Mouse (Mus musculus): ENCODE data around the gene Tenm4. TPM values are rescaled to one million over a fixed set of nuclear protein-coding genes. Genes with fewer than 3 reads are reported as not detected.

Gene Tenm4
- polyA plus RNA-seq, 1 experiment, result 0.79 TPM

GRCm38 (mm10) chr7:96566260-96566659, 395.2 kb downstream of the Tenm4 start:
- WGBS, result 79% methylated on average over 4 of the region's 4 CpGs
- TF ChIP-seq CTCF (IDR thresholded peaks at IDR 0.05; ENCODE audit: extremely low read depth, insufficient read length, insufficient replicate concordance, low read depth, low read length), result no peak
- TF ChIP-seq POLR2A (IDR thresholded peaks at IDR 0.05; ENCODE audit: low read depth, low read length), result no peak
- no peaks in the 10 kb centered on the region for H3K27me3 ChIP-seq (ENCODE audit: control insufficient read depth, insufficient read depth, low read length)
- no peak overlapping the region for H3K4me3 ChIP-seq (ENCODE audit: low read depth, low read length)
- no peak overlapping the region for H3K27ac ChIP-seq (ENCODE audit: insufficient read depth, low read depth, low read length)
- no peaks in the 10 kb centered on the region for H3K4me1 ChIP-seq (ENCODE audit: control insufficient read depth, insufficient read depth, insufficient read length, low read length)
- no peaks in the 10 kb centered on the region for H3K36me3 ChIP-seq (ENCODE audit: control insufficient read depth, insufficient read depth, low read length)

GRCm38 (mm10) chr7:96568034-96568433, 397.0 kb downstream of the Tenm4 start:
- Histone ChIP-seq H3K27ac (ENCODE audit: insufficient read depth, low read depth, low read length) (no peak overlapping the region), H3K36me3 (ENCODE audit: control insufficient read depth, insufficient read depth, low read length) (no peaks in the 10 kb centered on the region), H3K27me3 (ENCODE audit: control insufficient read depth, insufficient read depth, low read length) (no peaks in the 10 kb centered on the region), H3K4me1 (ENCODE audit: control insufficient read depth, insufficient read depth, insufficient read length, low read length) (no peaks in the 10 kb centered on the region), H3K4me3 (ENCODE audit: low read depth, low read length) (no peak overlapping the region)
- no peak for TF ChIP-seq CTCF (IDR thresholded peaks at IDR 0.05; ENCODE audit: extremely low read depth, insufficient read length, insufficient replicate concordance, low read depth, low read length)
- no peak for TF ChIP-seq POLR2A (IDR thresholded peaks at IDR 0.05; ENCODE audit: low read depth, low read length)
- WGBS, result 92% methylated on average over 3 of the region's 3 CpGs

GRCm38 (mm10) chr7:96570965-96571364, 399.9 kb downstream of the Tenm4 start:
- H3K4me3 ChIP-seq (ENCODE audit: low read depth, low read length), result no peak overlapping the region
- no peaks in the 10 kb centered on the region for H3K4me1 ChIP-seq (ENCODE audit: control insufficient read depth, insufficient read depth, insufficient read length, low read length)
- TF ChIP-seq POLR2A (IDR thresholded peaks at IDR 0.05; ENCODE audit: low read depth, low read length) (no peak), CTCF (IDR thresholded peaks at IDR 0.05; ENCODE audit: extremely low read depth, insufficient read length, insufficient replicate concordance, low read depth, low read length) (no peak)
- no peaks in the 10 kb centered on the region for H3K27me3 ChIP-seq (ENCODE audit: control insufficient read depth, insufficient read depth, low read length)
- H3K36me3 ChIP-seq (ENCODE audit: control insufficient read depth, insufficient read depth, low read length), result no peaks in the 10 kb centered on the region
- no peak overlapping the region for H3K27ac ChIP-seq (ENCODE audit: insufficient read depth, low read depth, low read length)

GRCm38 (mm10) chr7:96572995-96573394, 401.9 kb downstream of the Tenm4 start:
- no peaks in the 10 kb centered on the region for H3K36me3 ChIP-seq (ENCODE audit: control insufficient read depth, insufficient read depth, low read length)
- H3K27ac ChIP-seq (ENCODE audit: insufficient read depth, low read depth, low read length), result no peak overlapping the region
- WGBS, result 91% methylated on average over 7 of the region's 7 CpGs
- no peaks in the 10 kb centered on the region for H3K4me1 ChIP-seq (ENCODE audit: control insufficient read depth, insufficient read depth, insufficient read length, low read length)
- no peaks in the 10 kb centered on the region for H3K27me3 ChIP-seq (ENCODE audit: control insufficient read depth, insufficient read depth, low read length)
- no peak for TF ChIP-seq POLR2A (IDR thresholded peaks at IDR 0.05; ENCODE audit: low read depth, low read length)
- no peak for TF ChIP-seq CTCF (IDR thresholded peaks at IDR 0.05; ENCODE audit: extremely low read depth, insufficient read length, insufficient replicate concordance, low read depth, low read length)
- no peak overlapping the region for H3K4me3 ChIP-seq (ENCODE audit: low read depth, low read length)

- no peaks in the 10 kb centered on the region for H3K4me1 ChIP-seq (ENCODE audit: control insufficient read depth, insufficient read depth, insufficient read length, low read length)
- no peak overlapping the region for H3K27ac ChIP-seq (ENCODE audit: insufficient read depth, low read depth, low read length)
- WGBS, result 69% methylated on average over 7 of the region's 7 CpGs
- H3K27me3 ChIP-seq (ENCODE audit: control insufficient read depth, insufficient read depth, low read length), result no peaks in the 10 kb centered on the region
- H3K36me3 ChIP-seq (ENCODE audit: control insufficient read depth, insufficient read depth, low read length), result no peaks in the 10 kb centered on the region
- H3K4me3 ChIP-seq (ENCODE audit: low read depth, low read length), result no peak overlapping the region
- TF ChIP-seq POLR2A (IDR thresholded peaks at IDR 0.05; ENCODE audit: low read depth, low read length) (no peak), CTCF (IDR thresholded peaks at IDR 0.05; ENCODE audit: extremely low read depth, insufficient read length, insufficient replicate concordance, low read depth, low read length) (no peak)
These were observed 404.2 kb downstream of the Tenm4 start for GRCm38 (mm10) chr7:96575202-96575650.

- TF ChIP-seq POLR2A (IDR thresholded peaks at IDR 0.05; ENCODE audit: low read depth, low read length) (no peak), CTCF (IDR thresholded peaks at IDR 0.05; ENCODE audit: extremely low read depth, insufficient read length, insufficient replicate concordance, low read depth, low read length) (no peak)
- no peaks in the 10 kb centered on the region for H3K27me3 ChIP-seq (ENCODE audit: control insufficient read depth, insufficient read depth, low read length)
- no peaks in the 10 kb centered on the region for H3K36me3 ChIP-seq (ENCODE audit: control insufficient read depth, insufficient read depth, low read length)
- no peak overlapping the region for H3K27ac ChIP-seq (ENCODE audit: insufficient read depth, low read depth, low read length)
- H3K4me1 ChIP-seq (ENCODE audit: control insufficient read depth, insufficient read depth, insufficient read length, low read length), result no peaks in the 10 kb centered on the region
- no peak overlapping the region for H3K4me3 ChIP-seq (ENCODE audit: low read depth, low read length)
- 83% methylated on average over 6 of the region's 6 CpGs for WGBS
These were observed 411.7 kb downstream of the Tenm4 start for GRCm38 (mm10) chr7:96582752-96583151.

GRCm38 (mm10) chr7:96587403-96587802, 416.4 kb downstream of the Tenm4 start:
- Histone ChIP-seq H3K4me1 (ENCODE audit: control insufficient read depth, insufficient read depth, insufficient read length, low read length) (no peaks in the 10 kb centered on the region), H3K4me3 (ENCODE audit: low read depth, low read length) (no peak overlapping the region), H3K27ac (ENCODE audit: insufficient read depth, low read depth, low read length) (no peak overlapping the region), H3K27me3 (ENCODE audit: control insufficient read depth, insufficient read depth, low read length) (no peaks in the 10 kb centered on the region), H3K36me3 (ENCODE audit: control insufficient read depth, insufficient read depth, low read length) (no peaks in the 10 kb centered on the region)
- TF ChIP-seq POLR2A (IDR thresholded peaks at IDR 0.05; ENCODE audit: low read depth, low read length) (no peak), CTCF (IDR thresholded peaks at IDR 0.05; ENCODE audit: extremely low read depth, insufficient read length, insufficient replicate concordance, low read depth, low read length) (no peak)

GRCm38 (mm10) chr7:96588567-96588966, 417.5 kb downstream of the Tenm4 start:
- no peaks in the 10 kb centered on the region for H3K27me3 ChIP-seq (ENCODE audit: control insufficient read depth, insufficient read depth, low read length)
- H3K4me1 ChIP-seq (ENCODE audit: control insufficient read depth, insufficient read depth, insufficient read length, low read length), result no peaks in the 10 kb centered on the region
- no peak overlapping the region for H3K4me3 ChIP-seq (ENCODE audit: low read depth, low read length)
- H3K36me3 ChIP-seq (ENCODE audit: control insufficient read depth, insufficient read depth, low read length), result no peaks in the 10 kb centered on the region
- H3K27ac ChIP-seq (ENCODE audit: insufficient read depth, low read depth, low read length), result no peak overlapping the region
- WGBS, result 86% methylated on average over 6 of the region's 6 CpGs
- TF ChIP-seq POLR2A (IDR thresholded peaks at IDR 0.05; ENCODE audit: low read depth, low read length), result no peak
- TF ChIP-seq CTCF (IDR thresholded peaks at IDR 0.05; ENCODE audit: extremely low read depth, insufficient read length, insufficient replicate concordance, low read depth, low read length), result no peak
